Mouse (Mus musculus): ENCODE data around the gene Pabpn1.

Pabpn1 gene

GRCm38 (mm10) chr14:54893651-54894181 lies 1.4 kb downstream of the Pabpn1 start:
- DNase-seq = peak; percentile 96

GRCm38 (mm10) chr14:54894296-54895151 lies 2.2 kb downstream of the Pabpn1 start:
- peak; percentile 74 for DNase-seq

GRCm38 (mm10) chr14:54897445-54897844 lies 5.1 kb downstream of the Pabpn1 start:
- no peak for DNase-seq

- DNase-seq = peak; percentile 66
Observed at GRCm38 (mm10) chr14:54900383-54900782, 8.1 kb downstream of the Pabpn1 start.

GRCm38 (mm10) chr14:54903641-54904040 lies 11.3 kb downstream of the Pabpn1 start:
- no peak for DNase-seq

- DNase-seq = no peak
Observed at GRCm38 (mm10) chr14:54908682-54909081, 16.4 kb downstream of the Pabpn1 start.

- no peak for DNase-seq
Observed at GRCm38 (mm10) chr14:54912109-54912850, 20.0 kb downstream of the Pabpn1 start.

GRCm38 (mm10) chr14:54912886-54913285 lies 20.6 kb downstream of the Pabpn1 start, which contains the start of gene Slc22a17:
TSS of gene Slc22a17 (minus strand) at chr14:54913132.
- DNase-seq = peak; percentile 59

- DNase-seq = no peak
Observed at GRCm38 (mm10) chr14:54913343-54913742, 21.0 kb downstream of the Pabpn1 start.

- DNase-seq = no peak
Observed at GRCm38 (mm10) chr14:54920076-54920685, 27.9 kb downstream of the Pabpn1 start.

- DNase-seq = peak; percentile 57
Observed at GRCm38 (mm10) chr14:54924641-54925348, 32.5 kb downstream of the Pabpn1 start.

- peak; percentile 24 for DNase-seq
Observed at GRCm38 (mm10) chr14:54925349-54926342, 33.3 kb downstream of the Pabpn1 start, which contains the start of gene Efs. TSS of gene Efs (minus strand) at chr14:54926126.

GRCm38 (mm10) chr14:54926401-54927158 lies 34.3 kb downstream of the Pabpn1 start:
- DNase-seq = peak; percentile 57

- DNase-seq = no peak
Observed at GRCm38 (mm10) chr14:54927296-54927695, 35.0 kb downstream of the Pabpn1 start.

GRCm38 (mm10) chr14:54929801-54930200 lies 37.5 kb downstream of the Pabpn1 start:
- DNase-seq = no peak

GRCm38 (mm10) chr14:54930431-54930830 lies 38.1 kb downstream of the Pabpn1 start:
- DNase-seq = no peak

GRCm38 (mm10) chr14:54932645-54933150 lies 40.4 kb downstream of the Pabpn1 start, which contains the start of gene Il25:
TSS of gene Il25 (plus strand) at chr14:54932695.
- no peak for DNase-seq

- DNase-seq = no peak
Observed at GRCm38 (mm10) chr14:54935904-54936830, 43.9 kb downstream of the Pabpn1 start, which contains the start of gene Cmtm5. TSS of gene Cmtm5 (plus strand) at chr14:54936261.

GRCm38 (mm10) chr14:54936831-54937160 lies 44.5 kb downstream of the Pabpn1 start:
- DNase-seq = no peak

All from liver (tissue).